Comparison of ENCODE assay signal across 10 mouse cellular contexts in genomic region chr10:20186800-20187273, GRCm38 (mm10). TPM values are rescaled to one million over a fixed set of nuclear protein-coding genes. Genes with fewer than 3 reads are reported as not detected.
DNase-seq lines count a peak whose midpoint lies in the region; ATAC-seq lines count a peak whose summit lies in the region.
"Had no signal": no experiment of that assay in that cellular context is flagged by ENCODE, and none has a peak within 500 bp of the region (broad histone marks: within the 10 kb centered on the region; RNA-seq: fewer than 3 reads in every experiment).

No protein-coding gene starts in this region.

- peak; percentile 59 for DNase-seq in ES-CJ7 (ENCODE audit: low read depth, low spot score)
- DNase-seq in kidney, postnatal 25 days: peak; percentile 39 to 72
- DNase-seq in lung, postnatal 36 days: peak; percentile 71
- DNase-seq in thymus, postnatal 10 days (ENCODE audit: low spot score in 2 of 2): no peak
- DNase-seq in gastrocnemius, adult 18-20 months (ENCODE audit: low spot score): no peak
- DNase-seq in gastrocnemius, postnatal 4 days (ENCODE audit: low spot score in 2 of 2): no peak
- DNase-seq: heart, adult 18-20 months; layer of hippocampus, adult 9-11 months; thymus, postnatal 4 days had no signal

- ATAC-seq in erythroblast, adult 5-6 weeks (replicated peaks; ENCODE audit: low FRiP score, poor library complexity, severe bottlenecking): peak; percentile 48

RNA-seq across cellular contexts. Expression of gene Map7, which starts 38.6 kb away (rescaled TPM):
- 0.96 TPM in 1 of 2 replicates, not detected in the other for total RNA-seq in erythroblast, adult 5-6 weeks (2015; ENCODE audit: low replicate concordance)
- 2.8 and 11.3 TPM in 2 replicates for total RNA-seq in erythroblast, adult 5-6 weeks (2017; ENCODE audit: low replicate concordance)
- total RNA-seq in gastrocnemius, adult 18-20 months (2021): 1 to 10 TPM; 5.0 to 6.7 TPM
- total RNA-seq in gastrocnemius, postnatal 4 days (2021): 1 to 10 TPM; 2.2 to 2.5 TPM

Comparison
In these comparisons a context has a peak if more than half of its experiments do, and no peak if none do; other contexts are left out.
1. DNase-seq: peak in ES-CJ7 (single experiment), kidney, postnatal 25 days (2 of 2) and lung, postnatal 36 days (single experiment); none in thymus, postnatal 10 days (0 of 2), gastrocnemius, adult 18-20 months (single experiment) and gastrocnemius, postnatal 4 days (0 of 2).